Mouse (Mus musculus): ENCODE measurements around the gene Ifit2.

Gene Ifit2

GRCm38 (mm10) chr19:34599250-34599649, 48.8 kb downstream of the Ifit2 start:
- peak; percentile 22 for DNase-seq

- peak; percentile 61 for DNase-seq
These were observed 51.4 kb downstream of the Ifit2 start, which contains the start of gene Ifit1bl1 for GRCm38 (mm10) chr19:34601888-34602287. TSS of gene Ifit1bl1 (minus strand) at chr19:34601956.

- peak; percentile 77 for DNase-seq
These were observed 55.0 kb downstream of the Ifit2 start for GRCm38 (mm10) chr19:34605472-34605871.

DNA sequence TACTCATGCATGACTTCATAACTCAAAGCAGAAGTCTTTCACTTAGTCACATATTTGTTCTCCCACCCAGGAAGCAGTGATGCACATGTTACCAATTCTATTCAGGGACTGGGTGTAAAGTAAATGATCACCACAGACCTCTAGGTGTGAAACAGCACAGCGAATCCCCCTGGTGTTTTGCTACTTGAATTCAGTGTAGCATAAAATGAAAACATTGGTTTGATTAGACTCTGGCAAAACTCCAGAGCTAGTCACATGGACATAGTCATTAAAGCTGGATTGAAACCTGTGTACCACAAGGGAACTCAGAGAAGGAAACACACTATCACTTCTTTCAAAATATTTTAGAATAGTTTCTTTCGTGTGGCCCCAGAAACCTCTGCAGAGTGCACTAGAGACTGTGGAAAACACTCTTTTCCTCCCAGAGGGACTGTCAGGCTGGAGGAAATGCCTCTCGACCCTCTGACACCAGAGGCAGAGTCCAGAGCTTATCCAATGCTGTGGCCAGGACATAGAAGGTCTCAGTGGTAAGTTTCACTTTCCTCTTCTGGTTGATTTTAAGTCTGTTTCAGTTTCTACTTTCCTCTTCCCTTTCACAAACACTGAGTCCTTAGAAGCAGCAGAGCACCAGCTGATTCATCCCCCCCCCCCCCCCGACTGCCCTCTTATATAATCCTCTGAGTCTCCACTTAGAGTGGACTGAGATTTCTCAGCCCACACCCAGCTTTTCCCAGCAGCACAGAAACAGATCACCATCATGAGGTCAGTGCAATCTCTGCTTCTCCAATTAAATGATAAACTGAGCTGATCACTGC, 57.0 kb downstream of the Ifit2 start, which contains the start of gene Ifit3b:
Gene Ifit3b, plus strand, starts transcription at position 734 of the 815 bp plus-strand sequence.
- peak; percentile 98 for DNase-seq

DNA sequence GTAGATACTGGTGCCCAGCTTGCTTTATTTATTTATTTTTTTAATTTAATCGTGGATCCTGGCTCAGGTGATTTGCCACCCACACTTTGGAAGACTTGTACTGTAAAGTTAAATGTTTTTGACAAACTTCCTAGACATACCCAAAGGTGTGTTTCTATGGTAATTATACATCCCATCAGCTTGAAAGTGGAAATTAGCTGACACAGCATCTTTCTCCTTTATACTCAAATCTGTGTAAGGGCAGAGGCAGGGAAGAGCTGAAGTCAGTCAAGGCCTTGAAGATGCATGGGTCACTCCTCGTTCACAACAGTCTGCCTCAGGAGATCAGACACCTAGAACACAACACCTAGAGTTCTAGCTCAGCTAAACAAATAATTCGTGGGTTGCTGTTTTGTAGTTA, 59.6 kb downstream of the Ifit2 start:
- peak; percentile 29 for DNase-seq

DNA sequence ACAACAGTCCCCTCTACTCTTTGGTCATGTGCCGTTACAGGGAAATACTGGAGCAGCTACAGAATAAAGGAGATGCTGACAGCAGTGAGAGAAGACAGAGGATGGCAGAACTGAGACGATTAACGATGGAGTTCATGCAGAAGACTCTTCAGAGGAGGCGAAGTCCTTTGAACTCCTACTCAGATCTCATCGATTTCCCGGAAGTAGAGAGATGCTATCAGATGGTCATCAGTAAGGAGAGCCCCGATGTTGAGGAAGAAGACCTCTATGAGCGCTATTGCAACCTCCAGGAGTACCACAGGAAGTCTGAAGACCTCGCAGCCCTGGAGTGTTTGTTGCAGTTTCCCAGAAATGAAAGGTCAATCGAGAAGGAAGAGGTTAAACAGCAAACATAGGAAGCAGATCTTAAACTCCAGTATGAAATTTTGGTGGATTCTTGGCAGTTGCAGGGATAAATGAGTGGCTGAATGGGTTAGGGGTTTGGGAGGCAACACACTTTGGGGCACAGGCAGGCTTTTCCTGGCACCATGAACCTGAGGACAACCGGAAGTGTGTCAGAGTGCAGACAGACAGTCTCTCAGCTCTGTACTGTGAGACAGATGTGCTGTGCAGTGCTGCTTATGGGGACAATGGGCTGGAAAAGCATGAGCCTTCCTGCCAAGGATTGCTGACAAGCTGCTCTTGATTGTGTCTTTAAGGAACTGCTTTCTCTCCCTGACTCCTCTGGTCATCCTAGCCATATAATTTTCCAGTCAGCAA, 61.9 kb downstream of the Ifit2 start:
- peak; percentile 21 for DNase-seq

DNA sequence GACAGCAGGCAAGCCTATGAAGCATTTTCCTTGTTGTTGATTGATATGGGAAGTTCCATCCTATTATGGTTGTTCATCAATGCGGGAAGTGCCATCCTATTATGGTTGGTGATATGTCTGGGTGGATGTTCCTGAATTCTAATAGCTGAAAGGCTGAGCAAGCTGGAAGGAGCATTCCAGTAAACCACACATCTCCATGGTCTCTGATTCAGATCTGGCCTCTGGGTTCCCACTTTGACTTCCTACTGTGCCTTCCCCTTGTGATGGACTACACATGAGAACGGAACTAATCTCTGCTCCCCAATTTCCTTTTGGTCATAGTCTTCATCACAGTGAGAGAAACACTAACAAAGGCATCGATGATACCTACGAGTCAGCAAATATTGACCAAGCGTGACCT, 70.4 kb downstream of the Ifit2 start:
- peak; percentile 61 for DNase-seq

- peak; percentile 90 for DNase-seq
These were observed 73.3 kb downstream of the Ifit2 start for GRCm38 (mm10) chr19:34623781-34624180.

GRCm38 (mm10) chr19:34624663-34625062, 74.2 kb downstream of the Ifit2 start:
- DNase-seq = peak; percentile 80

All from heart, adult 11 months (tissue).